Mouse (Mus musculus) thymus, adult 2 months (tissue): ENCODE data around the gene Fanca. TPM values are rescaled to one million over a fixed set of nuclear protein-coding genes. Genes with fewer than 3 reads are reported as not detected.
"Not testable (repeated sequence)": the region's sequence is repeated elsewhere in the genome, so short reads cannot be mapped to it uniquely, and the experiment has no call there.

Experiments
- DNase-seq: peaks from one replicate; pipeline ENCODE4 v3.0.0; 2021
- H3K27ac ChIP-seq: fragments of 200-500 bp; 2 replicates; pipeline ENCODE4 v1.5.1; 2012; ENCODE audit warnings: low read length, control low read depth; ENCODE audit not compliant: control insufficient read depth, insufficient read depth
- H3K27me3 ChIP-seq: fragments of 200-500 bp; 2 replicates; pipeline ENCODE4 v1.6.1; 2012; ENCODE audit warnings: mild to moderate bottlenecking, low read length, moderate library complexity, mixed read lengths; ENCODE audit not compliant: control insufficient read depth, insufficient read depth
- H3K36me3 ChIP-seq: fragments of 200-500 bp; 2 replicates; pipeline ENCODE4 v1.6.1; 2012; ENCODE audit warnings: mild to moderate bottlenecking, low read length, moderate library complexity; ENCODE audit not compliant: control insufficient read depth, insufficient read depth
- H3K4me1 ChIP-seq: fragments of 200-500 bp; replicated peaks from 2 replicates; pipeline ENCODE4 v1.6.1; 2012; ENCODE audit warnings: low read length; ENCODE audit not compliant: control insufficient read depth, insufficient read depth
- H3K4me3 ChIP-seq: fragments of 200-500 bp; 2 replicates; pipeline ENCODE4 v1.5.1; 2012; ENCODE audit warnings: mild to moderate bottlenecking, low read length, control low read depth, moderate library complexity; ENCODE audit not compliant: control insufficient read depth, insufficient read depth
- CTCF ChIP-seq: fragments of 200-500 bp; IDR thresholded peaks from 2 replicates; pipeline ENCODE4 v1.5.1; 2012; ENCODE audit warnings: mild to moderate bottlenecking, control low read depth, low read length, moderate library complexity, borderline replicate concordance; ENCODE audit not compliant: control insufficient read depth, poor library complexity, insufficient read depth; ENCODE audit errors: extremely low read depth
- POLR2A ChIP-seq: fragments of 200-500 bp; IDR thresholded peaks from 2 replicates; pipeline ENCODE4 v1.6.1; 2012; ENCODE audit warnings: mild to moderate bottlenecking, low read length, control low read depth, moderate library complexity; ENCODE audit not compliant: control insufficient read depth, poor library complexity, insufficient read depth; ENCODE audit errors: extremely low read depth
- WGBS: fragments of 180-500 bp; shearing (Covaris S2); methylation state at CpG from one replicate; pipeline ENCODE4 v1.1.7; 2018; 5-methylcytosine and 5-hydroxymethylcytosine counted together
- polyA plus RNA-seq: library from polyadenylated mRNA; depleted of rRNA; stranded (reverse); fragments of >200 nt; gene quantifications from 2 replicates; pipeline ENCODE4 v1.2.3, GENCODE M21; 2012; rRNA removed

Gene Fanca
- polyA plus RNA-seq, 1 experiment: 84.5 TPM

GRCm38 (mm10) chr8:123231742-123232141 is 86.6 kb downstream of the Fanca start:
- 87% methylated on average over 5 of the region's 5 CpGs for WGBS
- Histone ChIP-seq H3K36me3 (no peaks in the 10 kb centered on the region), H3K4me3 (no peak overlapping the region), H3K27ac (no peak overlapping the region), H3K27me3 (no peaks in the 10 kb centered on the region), H3K4me1 (peaks cover 15% of the 10 kb centered on the region)
- TF ChIP-seq POLR2A (no peak), CTCF (no peak)
- DNase-seq: no peak

- not testable (repeated sequence) for H3K36me3 ChIP-seq, H3K4me1 ChIP-seq, DNase-seq, H3K4me3 ChIP-seq, H3K27ac ChIP-seq, H3K27me3 ChIP-seq
- WGBS: 88% methylated on average over 11 of the region's 11 CpGs
Measured at GRCm38 (mm10) chr8:123230326-123230725, 88.0 kb downstream of the Fanca start.

- Histone ChIP-seq H3K27me3 (no peaks in the 10 kb centered on the region), H3K4me3 (no peak overlapping the region), H3K27ac (no peak overlapping the region), H3K36me3 (no peaks in the 10 kb centered on the region), H3K4me1 (peaks cover 7% of the 10 kb centered on the region)
- DNase-seq: no peak
- WGBS: 89% methylated on average over 1 of the region's 1 CpGs
- TF ChIP-seq POLR2A (no peak), CTCF (no peak)
Measured at GRCm38 (mm10) chr8:123228416-123228815, 90.0 kb downstream of the Fanca start.

GRCm38 (mm10) chr8:123224278-123225266 is 93.8 kb downstream of the Fanca start, which contains the start of gene Cdk10:
TSS of gene Cdk10 (plus strand) at chr8:123224842.
- Histone ChIP-seq H3K4me3 (peak within 1 kb of the TSS; percentile 70), H3K27ac (0 out of 2 replicates have a peak within 1 kb of the TSS, but pooled peaks have one; percentile 15), H3K4me1 (peaks cover 7% of the 10 kb centered on the region), H3K36me3 (no peaks in the 10 kb centered on the region), H3K27me3 (no peaks in the 10 kb centered on the region)
- 3% methylated on average over 59 of the region's 59 CpGs for WGBS
- DNase-seq: peak; percentile 89
- TF ChIP-seq CTCF (0 out of 2 replicates have a peak, but pooled peaks have one; percentile 17), POLR2A (peak; percentile 70)

GRCm38 (mm10) chr8:123220917-123221316 is 97.5 kb downstream of the Fanca start:
- no peak overlapping the region for H3K4me3 ChIP-seq
- H3K36me3 ChIP-seq: no peaks in the 10 kb centered on the region
- no peak overlapping the region for H3K27ac ChIP-seq
- no peaks in the 10 kb centered on the region for H3K27me3 ChIP-seq
- 18% methylated on average over 1 of the region's 1 CpGs for WGBS
- DNase-seq: no peak
- TF ChIP-seq CTCF (no peak), POLR2A (no peak)
- H3K4me1 ChIP-seq: peaks cover 7% of the 10 kb centered on the region

Other genes starting within 250 kb of the Fanca start
- gene Rpl13, start 216.2 kb downstream of the Fanca start, polyA plus RNA-seq: 3,303 and 3,543 TPM in 2 replicates
- 2.1 and 3.1 TPM in 2 replicates for gene Cpne7, start 201.2 kb downstream of the Fanca start, polyA plus RNA-seq
- 12.4 and 17.5 TPM in 2 replicates for gene Sult5a1, start 160.3 kb downstream of the Fanca start, polyA plus RNA-seq
- 4.5 and 13.2 TPM in 2 replicates for gene Dpep1, start 132.3 kb downstream of the Fanca start, polyA plus RNA-seq
- gene Chmp1a, start 105.8 kb downstream of the Fanca start, polyA plus RNA-seq: 122 and 128 TPM in 2 replicates
- gene Spata33, start 105.7 kb downstream of the Fanca start, polyA plus RNA-seq: 0.66 and 1.1 TPM in 2 replicates
- gene Cdk10, start 93.7 kb downstream of the Fanca start, polyA plus RNA-seq: 63.4 and 70.8 TPM in 2 replicates
- 27.6 and 34.0 TPM in 2 replicates for gene Spata2l, start 82.3 kb downstream of the Fanca start, polyA plus RNA-seq
- gene Zfp276, start 64.4 kb downstream of the Fanca start, polyA plus RNA-seq: 75.5 and 82.4 TPM in 2 replicates
- 151 and 152 TPM in 2 replicates for gene Vps9d1, start 64.2 kb downstream of the Fanca start, polyA plus RNA-seq
- gene Spire2, start 14.1 kb upstream of the Fanca start, polyA plus RNA-seq: 2.1 and 2.5 TPM in 2 replicates
- gene Tcf25, start 55.2 kb upstream of the Fanca start, polyA plus RNA-seq: 256 and 261 TPM in 2 replicates
- gene Mc1r, start 88.5 kb upstream of the Fanca start, polyA plus RNA-seq: 0.34 and 0.46 TPM in 2 replicates
- gene Tubb3, start 92.8 kb upstream of the Fanca start, polyA plus RNA-seq: 19.4 and 31.5 TPM in 2 replicates
- 31.1 and 32.6 TPM in 2 replicates for gene Def8, start 105.0 kb upstream of the Fanca start, polyA plus RNA-seq
- 29.9 and 33.4 TPM in 2 replicates for gene Afg3l1, start 159.3 kb upstream of the Fanca start, polyA plus RNA-seq
- gene Dbndd1, start 196.9 kb upstream of the Fanca start, polyA plus RNA-seq: 1.3 and 2.1 TPM in 2 replicates
- gene Gas8, start 200.3 kb upstream of the Fanca start, polyA plus RNA-seq: 9.7 and 9.9 TPM in 2 replicates